Mouse (Mus musculus) ES-E14 (cell line): ENCODE measurements around the gene Arrb2.

Experiments
- CHD2 ChIP-seq: IDR thresholded peaks from 2 replicates; pipeline ENCODE4 v1.6.1; 2014; ENCODE audit warnings: mild to moderate bottlenecking, low read depth, low read length, inconsistent platforms
- HCFC1 ChIP-seq: IDR thresholded peaks from 2 replicates; pipeline ENCODE4 v1.6.1; 2012; ENCODE audit warnings: low read length, inconsistent platforms, borderline replicate concordance; ENCODE audit not compliant: insufficient read depth
- MAFK ChIP-seq: IDR thresholded peaks from 2 replicates; pipeline ENCODE4 v1.6.1; 2014; ENCODE audit warnings: mild to moderate bottlenecking, low read depth, low read length, inconsistent platforms; ENCODE audit not compliant: insufficient read depth
- ZNF384 ChIP-seq: IDR thresholded peaks from 2 replicates; pipeline ENCODE4 v1.6.1; 2012; ENCODE audit warnings: low read depth, low read length, inconsistent platforms

DNA sequence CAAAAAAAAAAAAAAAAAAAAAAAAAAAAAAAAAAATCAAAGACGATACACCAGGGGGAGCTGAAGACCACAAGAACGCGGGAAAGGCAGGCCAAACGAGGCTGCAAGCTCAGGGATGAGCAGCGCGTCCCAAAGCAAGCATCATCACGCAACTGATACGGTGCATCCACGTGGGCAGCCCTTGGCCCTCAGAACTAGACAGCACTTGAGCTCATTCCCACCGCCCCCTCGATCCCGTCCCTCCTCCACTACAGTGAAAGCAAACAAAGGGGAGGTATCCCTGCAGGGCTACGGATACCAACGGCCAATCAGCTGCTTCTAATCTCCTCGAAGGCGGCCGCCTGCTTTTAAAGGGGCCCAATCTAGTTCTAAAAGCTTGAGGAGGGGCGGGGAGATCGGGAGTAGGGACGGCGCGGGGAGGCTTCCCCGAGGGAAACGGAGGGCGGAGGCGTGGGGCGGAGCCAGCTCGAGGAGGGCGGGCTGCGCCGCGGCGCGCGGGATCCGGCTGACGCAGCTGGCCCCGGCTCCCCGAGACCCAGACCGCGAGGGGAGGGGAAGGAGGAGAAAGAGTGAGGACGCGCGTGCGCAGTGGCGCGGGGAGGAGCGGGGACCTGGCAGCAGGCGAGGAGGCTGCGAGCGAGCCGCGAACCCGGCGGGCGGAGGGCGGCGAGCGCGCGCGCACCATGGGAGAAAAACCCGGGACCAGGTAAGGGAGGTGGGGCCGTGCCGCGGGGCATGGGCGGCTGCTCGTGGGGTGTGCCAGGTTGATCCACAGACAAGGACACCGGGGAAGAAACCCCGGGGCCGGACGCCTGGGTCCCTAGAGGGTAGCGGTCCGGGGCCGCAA, at the start of gene Arrb2:
- no peak for TF ChIP-seq CHD2
- 0 out of 2 replicates have a peak, but pooled peaks have one; percentile 26 for TF ChIP-seq MAFK
- TF ChIP-seq HCFC1, result 0 out of 2 replicates have a peak, but pooled peaks have one; percentile 51
- TF ChIP-seq ZNF384, result peak; percentile 97
